Mouse (Mus musculus) NIH3T3 (cell line): Measurements from ENCODE around the gene Lin7a.

Experiments used
- DNase-seq: peaks from one replicate; pipeline ENCODE4 v3.0.0-alpha.2; 2012; ENCODE audit warnings: low read depth

The Lin7a gene

GRCm38 (mm10) chr10:107449496-107450330, 178.2 kb downstream of the Lin7a start:
- DNase-seq, result no peak

- no peak for DNase-seq
Observed at GRCm38 (mm10) chr10:107467819-107468218, 196.3 kb downstream of the Lin7a start.
